Mouse (Mus musculus) embryonic facial prominence, embryonic 10.5 days (tissue): ENCODE results near the gene Patj. TPM values are rescaled to one million over a fixed set of nuclear protein-coding genes. Genes with fewer than 3 reads are reported as not detected.

Experiments
- microRNA-seq: library from miRNA; unstranded; fragments of <30 nt; microRNA quantifications from one replicate; pipeline ENCODE4, GENCODE M21; 2017
- polyA plus RNA-seq: library from polyadenylated mRNA; unstranded; fragments of >200 nt; fragmentation: Nextera tagmentation; extraction: Ambion mirVana; gene quantifications from 2 replicates; pipeline ENCODE4 v1.2.1, GENCODE M21; 2016

The Patj gene
- polyA plus RNA-seq, 1 experiment from 2014 or later = 17.8 TPM

Small RNAs within 50 kb of the gene (microRNA-seq; reads per million reads assigned to microRNA genes)
- gene Gm22625 (not detected), gene Gm26154 (not detected)

Other genes starting within 250 kb of the Patj start
- gene Tm2d1, start 12.5 kb upstream of the Patj start, polyA plus RNA-seq = 70.4 and 73.0 TPM in 2 replicates